Mouse (Mus musculus): ENCODE data around the gene Olfr130. TPM values are rescaled to one million over a fixed set of nuclear protein-coding genes. Genes with fewer than 3 reads are reported as not detected.

Olfr130 gene
- polyA plus RNA-seq (2017; shearing (Covaris generic)): not detected

DNA sequence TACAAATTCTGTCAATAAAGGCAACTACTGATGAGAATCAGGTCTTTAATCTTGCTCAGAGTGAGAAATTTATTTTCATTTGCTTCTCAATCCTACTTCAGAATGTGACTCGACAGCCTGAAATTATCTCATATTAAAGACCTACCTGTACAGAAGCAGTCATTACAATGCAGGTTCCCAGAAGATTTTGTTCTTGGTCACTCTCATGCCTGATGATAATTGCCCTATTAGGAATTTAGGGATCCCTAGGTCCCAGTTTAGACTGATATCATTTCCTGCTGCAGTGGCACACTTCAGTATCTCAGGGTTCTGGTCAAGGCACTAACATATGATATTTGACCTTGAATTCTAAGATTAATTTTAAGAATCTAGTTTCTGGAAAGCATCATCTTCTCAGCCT lies at the start of gene Olfr130:
Gene Olfr130, plus strand, starts transcription at position 301 of the 400 bp plus-strand sequence.

DNA sequence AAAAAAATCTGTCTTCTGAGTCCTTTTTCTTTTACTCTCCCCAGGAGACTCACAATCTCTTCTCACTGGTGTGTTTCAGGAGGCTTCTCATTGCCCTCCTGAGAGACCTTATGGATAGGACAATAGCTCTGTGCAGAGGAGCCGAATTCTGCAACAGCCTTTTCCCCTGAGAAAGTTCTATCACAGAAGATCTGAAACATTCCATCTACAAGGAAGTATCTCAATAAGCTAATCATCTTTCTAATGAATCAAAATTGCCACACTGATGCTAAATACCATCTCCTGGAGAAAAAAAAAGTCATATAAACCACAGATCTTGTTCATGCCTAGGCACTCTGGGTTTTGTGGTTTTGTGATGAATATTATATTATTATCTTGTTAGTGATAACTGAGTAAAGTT lies 3.7 kb upstream of the Olfr130 start, which contains the start of gene Olfr129:
Gene Olfr129, minus strand, starts transcription at position 101 of the 400 bp plus-strand sequence.

DNA sequence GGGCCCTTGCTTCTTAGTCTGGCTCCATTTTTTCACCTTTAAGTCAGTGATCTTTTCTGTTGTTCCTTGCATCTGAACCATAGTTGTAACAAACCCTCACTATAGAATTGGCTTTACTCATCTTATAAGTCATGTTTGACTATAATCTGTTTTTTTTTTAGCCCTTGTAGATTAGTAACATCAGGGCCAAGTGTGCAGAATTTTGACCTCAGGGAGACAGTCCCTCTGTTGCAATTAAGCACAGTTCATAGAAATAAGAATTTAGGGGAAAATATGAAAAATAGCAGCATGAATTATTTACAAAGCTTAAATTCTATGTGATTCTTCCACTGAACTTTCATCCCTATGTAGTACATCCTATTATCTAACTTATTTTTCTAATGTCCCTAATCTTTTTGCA lies 24.9 kb downstream of the Olfr130 start, which contains the start of gene Olfr131:
Gene Olfr131, minus strand, starts transcription at position 101 of the 400 bp plus-strand sequence.

Other genes starting within 250 kb of the Olfr130 start
- not detected for gene Olfr125, start 231.0 kb upstream of the Olfr130 start, polyA plus RNA-seq (2017; shearing (Covaris generic))
- not detected for gene Olfr126, start 216.4 kb upstream of the Olfr130 start, polyA plus RNA-seq (2017; shearing (Covaris generic))
- not detected for gene Olfr127, start 163.5 kb upstream of the Olfr130 start, polyA plus RNA-seq (2017; shearing (Covaris generic))
- not detected for gene Olfr128, start 143.4 kb upstream of the Olfr130 start, polyA plus RNA-seq (2017; shearing (Covaris generic))
- not detected for gene Olfr761, start 110.8 kb upstream of the Olfr130 start, polyA plus RNA-seq (2017; shearing (Covaris generic))
- not detected for gene Olfr129, start 3.8 kb upstream of the Olfr130 start, polyA plus RNA-seq (2017; shearing (Covaris generic))
- gene Olfr131, start 24.8 kb downstream of the Olfr130 start, polyA plus RNA-seq (2017; shearing (Covaris generic)): not detected
- not detected for gene Olfr132, start 70.6 kb downstream of the Olfr130 start, polyA plus RNA-seq (2017; shearing (Covaris generic))
- gene Olfr133, start 81.4 kb downstream of the Olfr130 start, polyA plus RNA-seq (2017; shearing (Covaris generic)): not detected
- gene Olfr134, start 107.5 kb downstream of the Olfr130 start, polyA plus RNA-seq (2017; shearing (Covaris generic)): not detected
- not detected for gene Olfr135, start 140.4 kb downstream of the Olfr130 start, polyA plus RNA-seq (2017; shearing (Covaris generic))
- gene Olfr138, start 197.1 kb downstream of the Olfr130 start, polyA plus RNA-seq (2017; shearing (Covaris generic)): not detected
- gene Olfr137, start 243.6 kb downstream of the Olfr130 start, polyA plus RNA-seq (2017; shearing (Covaris generic)): not detected

All from inflammation-experienced regulatory T-cells, adult 16 weeks (primary cell).